Mouse (Mus musculus) testis, adult 10 weeks (tissue): Measurements from ENCODE around the gene Dpp8. TPM values are rescaled to one million over a fixed set of nuclear protein-coding genes. Genes with fewer than 3 reads are reported as not detected.

ENCODE experiments used
- polyA plus RNA-seq: library from polyadenylated mRNA; stranded (reverse); fragments of 350-450 nt; fragmentation: Illumina TruSeq; extraction: RNeasy Lipid Tissue Mini Kit (QIAGEN cat#74804); gene quantifications from one replicate; pipeline ENCODE4 v1.2.3, GENCODE M21; 2014; ENCODE audit warnings: low read depth, low replicate concordance

The Dpp8 gene
- 170 TPM for polyA plus RNA-seq

DNA sequence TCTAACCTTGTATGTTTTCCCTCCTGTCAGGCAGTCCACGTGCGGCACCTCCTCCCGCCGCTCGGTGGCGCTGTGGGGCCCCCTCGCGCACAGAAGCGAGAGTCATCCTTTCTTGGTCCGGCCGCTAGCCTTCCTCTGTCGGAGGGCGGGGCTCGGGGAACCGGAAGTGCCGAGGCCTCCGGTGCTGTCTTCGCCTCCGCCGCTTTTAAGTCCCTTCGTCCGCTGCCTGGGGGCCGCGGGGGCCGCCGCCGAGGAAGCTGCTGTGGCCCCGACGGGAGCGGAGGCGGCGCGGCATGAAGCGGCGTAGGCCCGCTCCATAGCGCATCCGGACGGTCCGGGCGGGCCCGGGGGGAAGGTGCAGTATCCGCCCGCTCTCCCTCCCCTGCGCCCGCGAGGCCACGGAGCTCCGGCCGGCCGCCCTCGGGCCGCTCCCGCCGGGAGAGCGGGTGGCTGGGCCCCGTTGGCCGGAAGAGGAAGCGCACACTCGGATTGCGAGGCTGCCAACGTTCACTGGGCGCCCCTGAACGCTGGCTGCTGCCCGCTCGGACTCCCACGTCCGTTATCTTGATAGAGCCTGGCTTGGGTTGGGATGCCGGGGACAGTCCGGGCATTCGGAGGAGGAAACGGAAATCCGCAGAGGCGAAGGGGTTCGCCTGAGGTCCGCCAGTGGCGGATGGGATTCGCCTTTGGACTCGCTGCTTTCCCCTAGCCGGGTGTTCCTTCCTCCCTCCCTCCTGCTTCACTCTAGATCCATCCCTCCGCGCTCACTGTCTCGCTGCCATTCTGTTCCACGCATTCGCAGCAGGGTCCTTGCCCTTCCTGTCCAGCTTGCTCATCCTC lies at the start of gene Dpp8:
Gene Dpp8 (plus strand): TSS at position 146 of the 840 bp plus-strand sequence.

DNA sequence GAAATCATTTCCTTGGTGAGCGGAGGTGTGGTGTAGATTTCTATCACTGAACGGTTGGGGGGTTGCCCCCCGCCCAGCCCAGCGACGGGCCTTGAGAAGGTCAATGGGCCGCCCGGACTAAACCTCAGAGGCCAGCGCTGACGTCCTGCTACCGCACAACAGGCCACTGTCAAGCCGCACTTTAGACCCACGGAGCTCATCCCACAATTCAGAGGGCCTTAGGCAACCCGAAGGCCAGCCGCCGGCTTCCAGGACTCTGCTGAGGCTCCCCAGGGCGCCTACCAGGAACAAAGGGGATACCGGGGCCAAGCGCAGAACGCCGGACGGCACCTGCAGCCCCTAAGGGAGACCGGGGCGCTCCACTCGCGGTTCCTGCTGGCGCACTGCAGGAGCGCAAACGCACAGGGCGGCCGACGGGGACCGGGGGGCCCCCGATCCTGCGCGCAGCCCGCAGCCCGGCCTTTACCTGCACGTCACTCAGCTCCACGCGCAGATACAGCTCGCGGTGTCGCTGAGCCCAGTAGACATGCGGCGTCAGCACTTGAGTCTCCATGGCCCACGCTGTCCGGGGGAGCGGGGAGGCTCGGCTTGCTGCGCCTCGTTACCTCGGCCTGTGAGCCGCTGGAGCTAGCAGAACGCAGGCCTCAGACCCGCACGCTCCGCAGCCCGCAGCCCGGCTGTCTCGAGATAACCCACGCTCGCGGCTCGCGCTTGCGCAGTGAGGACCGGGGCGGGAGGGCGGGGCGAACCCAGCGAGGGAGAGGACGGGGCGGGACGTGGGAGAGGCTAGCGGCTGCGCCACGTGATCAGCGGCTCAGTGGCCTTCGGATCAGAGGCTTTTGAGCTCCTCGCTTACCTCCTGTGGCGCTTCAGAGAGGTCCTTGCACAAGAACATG lies 11.0 kb upstream of the Dpp8 start, which contains the start of gene Hacd3:
Gene Hacd3 (minus strand): TSS at position 703 of the 896 bp plus-strand sequence.

DNA sequence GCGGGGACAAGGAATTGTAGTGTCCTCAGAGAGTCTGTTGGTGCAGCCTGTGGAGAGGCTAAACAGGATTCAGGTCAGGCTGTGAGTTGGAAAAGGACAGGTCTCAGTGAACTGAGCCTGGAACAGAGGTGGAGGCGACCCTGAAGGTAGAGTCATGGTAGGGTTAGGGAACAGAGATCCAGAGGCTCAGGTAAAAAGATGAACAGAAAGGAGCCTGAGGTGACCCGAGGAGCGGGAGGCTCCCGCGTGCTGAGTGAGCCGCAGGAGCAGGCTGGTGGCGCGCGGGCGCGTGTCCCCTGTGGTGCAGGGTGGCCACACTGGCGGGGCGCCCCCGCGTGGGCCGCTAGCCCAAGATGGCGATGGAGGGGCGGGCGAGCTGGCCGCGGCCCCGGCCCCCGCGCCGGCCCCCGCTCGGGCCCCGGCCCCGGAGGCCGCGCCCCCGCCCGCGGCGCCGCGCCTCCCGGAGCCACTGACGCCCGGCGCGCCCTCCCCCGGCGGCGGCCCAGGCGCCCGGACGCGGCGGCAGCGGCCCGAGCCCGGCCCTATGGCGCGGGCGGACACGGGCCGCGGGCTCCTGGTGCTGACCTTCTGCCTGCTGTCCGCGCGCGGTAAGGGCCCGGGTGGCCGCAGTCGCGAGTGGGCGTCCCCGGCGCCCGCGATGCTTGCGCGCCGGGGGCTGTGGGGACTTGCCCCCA lies 68.9 kb downstream of the Dpp8 start, which contains the start of gene Igdcc4:
Gene Igdcc4 (plus strand): TSS at position 496 of the 695 bp plus-strand sequence.

Other genes starting within 250 kb of the Dpp8 start
- 30.1 TPM for gene Dennd4a, start 221.1 kb upstream of the Dpp8 start, polyA plus RNA-seq
- gene Slc24a1, start 80.8 kb upstream of the Dpp8 start, polyA plus RNA-seq, result 0.59 TPM
- 22.7 TPM for gene Ints14, start 71.5 kb upstream of the Dpp8 start, polyA plus RNA-seq
- 65.3 TPM for gene Hacd3, start 10.7 kb upstream of the Dpp8 start, polyA plus RNA-seq
- 1.6 TPM for gene Igdcc4, start 69.1 kb downstream of the Dpp8 start, polyA plus RNA-seq
- gene Igdcc3, start 108.8 kb downstream of the Dpp8 start, polyA plus RNA-seq, result not detected
- 1.7 TPM for gene Parp16, start 162.9 kb downstream of the Dpp8 start, polyA plus RNA-seq
- 0.13 TPM for gene Cilp, start 232.8 kb downstream of the Dpp8 start, polyA plus RNA-seq